Mouse (Mus musculus) small intestine, adult 2 months (tissue): Measurements from ENCODE around the gene Lrrn2.

ENCODE experiments used
- CTCF ChIP-seq: fragments of 200-500 bp; IDR thresholded peaks from 2 replicates; pipeline ENCODE4 v1.5.1; 2012; ENCODE audit warnings: low read depth, mild to moderate bottlenecking, control low read depth, inconsistent platforms, low read length, moderate library complexity, mixed read lengths; ENCODE audit not compliant: insufficient replicate concordance, insufficient read length; ENCODE audit errors: extremely low read depth
- POLR2A ChIP-seq: fragments of 200-500 bp; IDR thresholded peaks from 2 replicates; pipeline ENCODE4 v1.6.1; 2012; ENCODE audit warnings: low read depth, mild to moderate bottlenecking, control low read depth, inconsistent platforms, low read length, moderate library complexity

DNA sequence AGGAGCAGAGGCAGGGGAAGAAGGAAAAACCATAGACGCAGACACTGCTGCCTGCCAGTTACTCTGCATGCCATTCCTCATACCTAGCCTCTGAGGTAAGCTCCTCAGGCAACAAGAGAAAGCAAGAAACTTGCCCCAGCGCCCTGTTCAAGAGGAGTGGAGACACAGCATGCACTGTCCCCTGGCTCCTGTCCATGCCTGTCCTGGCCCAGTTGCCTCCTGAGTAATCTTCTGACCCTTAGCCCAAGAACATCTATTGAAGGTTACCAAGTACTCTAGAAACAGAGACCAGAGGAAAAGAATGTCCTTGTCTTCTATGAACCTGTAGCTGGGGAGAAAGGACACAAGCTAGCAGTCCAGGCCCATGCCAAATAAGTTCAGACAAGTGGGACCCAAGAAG, 15.9 kb upstream of the Lrrn2 start:
- TF ChIP-seq CTCF (no peak), POLR2A (no peak)
